Mouse (Mus musculus) brain, embryonic 14.5 days (tissue): ENCODE measurements around the gene 6430571L13Rik. TPM values are rescaled to one million over a fixed set of nuclear protein-coding genes. Genes with fewer than 3 reads are reported as not detected.

Experiments
- DNase-seq: peaks from one replicate; pipeline ENCODE4 v3.0.0-alpha.2; 2011; ENCODE audit warnings: low read depth
- CTCF ChIP-seq: fragments of 200-500 bp; IDR thresholded peaks from 2 replicates; pipeline ENCODE4 v1.5.1; 2012; ENCODE audit warnings: inconsistent platforms, mild to moderate bottlenecking, moderate library complexity, borderline replicate concordance; ENCODE audit not compliant: insufficient read depth, insufficient read length; ENCODE audit errors: extremely low read depth
- POLR2A ChIP-seq: fragments of 200-500 bp; IDR thresholded peaks from 2 replicates; pipeline ENCODE4 v1.6.1; 2012; ENCODE audit warnings: mild to moderate bottlenecking, inconsistent platforms, borderline replicate concordance; ENCODE audit not compliant: poor library complexity, insufficient read depth, insufficient read length, severe bottlenecking; ENCODE audit errors: extremely low read depth
- polyA plus RNA-seq: library from polyadenylated mRNA; depleted of rRNA; stranded (reverse); fragments of >200 nt; gene quantifications from 2 replicates; pipeline ENCODE4 v1.2.3, GENCODE M21; 2012; rRNA removed

Gene 6430571L13Rik
- polyA plus RNA-seq, 1 experiment = 8.6 TPM

- DNase-seq = no peak
- TF ChIP-seq CTCF (no peak), POLR2A (no peak)
Observed at GRCm38 (mm10) chr9:107400666-107401285, 60.4 kb downstream of the 6430571L13Rik start.

Other genes with a start within 250 kb of the 6430571L13Rik start
- 55.7 and 78.6 TPM in 2 replicates for gene Dock3, start 108.7 kb upstream of the 6430571L13Rik start, polyA plus RNA-seq
- 2.6 and 3.3 TPM in 2 replicates for gene Mapkapk3, start 50.7 kb upstream of the 6430571L13Rik start, polyA plus RNA-seq
- 8.7 and 9.2 TPM in 2 replicates for gene Cish, start 44.6 kb upstream of the 6430571L13Rik start, polyA plus RNA-seq
- gene Hemk1, start 2.3 kb upstream of the 6430571L13Rik start, polyA plus RNA-seq = 29.5 and 35.9 TPM in 2 replicates
- gene Cacna2d2, start 59.0 kb downstream of the 6430571L13Rik start, polyA plus RNA-seq = 105 and 143 TPM in 2 replicates
- 37.3 and 42.1 TPM in 2 replicates for gene Tmem115, start 193.3 kb downstream of the 6430571L13Rik start, polyA plus RNA-seq
- gene Cyb561d2, start 201.6 kb downstream of the 6430571L13Rik start, polyA plus RNA-seq = 34.3 and 45.7 TPM in 2 replicates
- 74.5 and 109 TPM in 2 replicates for gene Nprl2, start 201.6 kb downstream of the 6430571L13Rik start, polyA plus RNA-seq
- 7.4 and 8.4 TPM in 2 replicates for gene Zmynd10, start 206.7 kb downstream of the 6430571L13Rik start, polyA plus RNA-seq
- 31.5 and 34.2 TPM in 2 replicates for gene Rassf1, start 211.0 kb downstream of the 6430571L13Rik start, polyA plus RNA-seq
- gene Tusc2, start 222.7 kb downstream of the 6430571L13Rik start, polyA plus RNA-seq = 97.6 and 109 TPM in 2 replicates
- 50.6 and 55.4 TPM in 2 replicates for gene Hyal2, start 227.3 kb downstream of the 6430571L13Rik start, polyA plus RNA-seq
- gene Hyal1, start 236.3 kb downstream of the 6430571L13Rik start, polyA plus RNA-seq = 3.3 and 5.6 TPM in 2 replicates
- gene Naa80, start 238.3 kb downstream of the 6430571L13Rik start, polyA plus RNA-seq = 28.8 and 32.4 TPM in 2 replicates
- 1.2 and 1.6 TPM in 2 replicates for gene Hyal3, start 240.2 kb downstream of the 6430571L13Rik start, polyA plus RNA-seq
- gene Ifrd2, start 247.0 kb downstream of the 6430571L13Rik start, polyA plus RNA-seq = 21.4 and 29.6 TPM in 2 replicates